Mouse (Mus musculus) lung, embryonic 16.5 days (tissue): ENCODE results near the gene Hnrnph2. TPM values are rescaled to one million over a fixed set of nuclear protein-coding genes. Genes with fewer than 3 reads are reported as not detected.

Experiments used
- ATAC-seq: fragments of 200-750 bp; cut with Nextera tagmentation; 2 replicates; pipeline ENCODE4 v1.8.0; 2017; ENCODE audit warnings: low read depth, mild to moderate bottlenecking, moderate library complexity
- H3K27ac ChIP-seq: fragments of 300-500 bp; sonication (generic); 2 replicates; pipeline ENCODE4 v1.5.1; 2014; ENCODE audit warnings: mild to moderate bottlenecking, control low read depth, low read length
- H3K27me3 ChIP-seq: fragments of 300-500 bp; sonication (generic); 2 replicates; pipeline ENCODE4 v1.6.1; 2014; ENCODE audit warnings: low read depth, low read length, mixed read lengths; ENCODE audit not compliant: control insufficient read depth, insufficient read depth
- H3K36me3 ChIP-seq: fragments of 300-500 bp; sonication (generic); 2 replicates; pipeline ENCODE4 v1.6.1; 2014; ENCODE audit warnings: low read length; ENCODE audit not compliant: control insufficient read depth, insufficient read depth
- H3K4me1 ChIP-seq: fragments of 300-500 bp; sonication (generic); replicated peaks from 2 replicates; pipeline ENCODE4 v1.6.1; 2014; ENCODE audit warnings: low read length, mixed read lengths; ENCODE audit not compliant: control insufficient read depth, insufficient read depth
- H3K4me2 ChIP-seq: fragments of 300-500 bp; sonication (generic); 2 replicates; pipeline ENCODE4 v1.6.1; 2014; ENCODE audit warnings: low read depth, low read length, control low read depth
- H3K4me3 ChIP-seq: fragments of 300-500 bp; sonication (generic); 2 replicates; pipeline ENCODE4 v1.5.1; 2014; ENCODE audit warnings: mild to moderate bottlenecking, low read length, control low read depth
- H3K9ac ChIP-seq: fragments of 300-500 bp; sonication (generic); 2 replicates; pipeline ENCODE4 v1.6.1; 2014; ENCODE audit warnings: low read length, control low read depth
- H3K9me3 ChIP-seq: fragments of 300-500 bp; sonication (generic); 2 replicates; pipeline ENCODE4 v1.6.1; 2016; ENCODE audit warnings: low read length; ENCODE audit not compliant: control insufficient read depth
- WGBS: fragments of 180-500 bp; shearing (Covaris S2); extraction: QIAGEN DNeasy Blood & Tissue Kit; methylation state at CpG from one replicate; pipeline ENCODE4 v1.1.7; 2014; 5-methylcytosine and 5-hydroxymethylcytosine counted together
- polyA plus RNA-seq: library from polyadenylated mRNA; unstranded; fragments of >200 nt; fragmentation: Nextera tagmentation; extraction: Ambion mirVana; gene quantifications from 2 replicates; pipeline ENCODE4 v1.2.1, GENCODE M21; 2015

The Hnrnph2 gene
- polyA plus RNA-seq, 1 experiment from 2014 or later, result 172 TPM

- no peak overlapping the region for H3K9ac ChIP-seq
- H3K4me2 ChIP-seq, result no peak overlapping the region
- H3K27me3 ChIP-seq, result no peaks in the 10 kb centered on the region
- no peak for ATAC-seq
- H3K4me3 ChIP-seq, result no peak overlapping the region
- H3K36me3 ChIP-seq, result no peaks in the 10 kb centered on the region
- WGBS, result 91% methylated on average over 5 of the region's 5 CpGs
- no peak overlapping the region for H3K27ac ChIP-seq
- no peaks in the 10 kb centered on the region for H3K4me1 ChIP-seq
- H3K9me3 ChIP-seq, result no peaks in the 10 kb centered on the region
These were observed 31.7 kb downstream of the Hnrnph2 start for GRCm38 (mm10) chrX:134632710-134633109.

DNA sequence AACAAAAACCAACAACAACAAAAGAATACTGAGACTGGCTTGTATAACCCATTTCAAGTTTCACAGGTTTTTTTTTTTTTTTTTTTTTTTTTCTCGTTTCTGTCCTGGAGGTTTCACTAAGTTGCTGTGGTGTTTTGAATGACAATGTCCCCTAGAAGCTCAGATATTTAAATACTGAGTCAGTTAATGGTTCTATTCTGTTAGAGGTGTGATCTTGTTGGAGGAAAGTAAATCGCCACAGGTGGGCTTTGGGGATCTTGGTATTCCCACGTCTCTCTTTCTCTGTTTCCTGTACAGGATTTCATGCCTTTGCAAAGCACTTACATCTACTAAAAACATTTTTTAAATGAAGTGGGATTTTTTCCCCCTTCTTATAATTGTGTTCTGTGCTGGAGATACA is 34.1 kb downstream of the Hnrnph2 start:
- no peak for ATAC-seq
- H3K4me3 ChIP-seq, result no peak overlapping the region
- no peak overlapping the region for H3K9ac ChIP-seq
- H3K4me2 ChIP-seq, result no peak overlapping the region
- H3K36me3 ChIP-seq, result no peaks in the 10 kb centered on the region
- no peaks in the 10 kb centered on the region for H3K9me3 ChIP-seq
- no peak overlapping the region for H3K27ac ChIP-seq
- H3K4me1 ChIP-seq, result no peaks in the 10 kb centered on the region
- H3K27me3 ChIP-seq, result no peaks in the 10 kb centered on the region
- 65% methylated on average over 3 of the region's 3 CpGs for WGBS

GRCm38 (mm10) chrX:134635860-134636259 is 34.9 kb downstream of the Hnrnph2 start:
- H3K4me3 ChIP-seq, result no peak overlapping the region
- H3K9ac ChIP-seq, result no peak overlapping the region
- ATAC-seq, result peak; percentile 31; the same call in 1 of the 2 replicates
- 40% methylated on average over 3 of the region's 3 CpGs for WGBS
- peak overlapping the region; percentile 61 for H3K27ac ChIP-seq
- no peaks in the 10 kb centered on the region for H3K27me3 ChIP-seq
- H3K4me1 ChIP-seq, result no peaks in the 10 kb centered on the region
- no peak overlapping the region for H3K4me2 ChIP-seq
- H3K36me3 ChIP-seq, result no peaks in the 10 kb centered on the region
- no peaks in the 10 kb centered on the region for H3K9me3 ChIP-seq

DNA sequence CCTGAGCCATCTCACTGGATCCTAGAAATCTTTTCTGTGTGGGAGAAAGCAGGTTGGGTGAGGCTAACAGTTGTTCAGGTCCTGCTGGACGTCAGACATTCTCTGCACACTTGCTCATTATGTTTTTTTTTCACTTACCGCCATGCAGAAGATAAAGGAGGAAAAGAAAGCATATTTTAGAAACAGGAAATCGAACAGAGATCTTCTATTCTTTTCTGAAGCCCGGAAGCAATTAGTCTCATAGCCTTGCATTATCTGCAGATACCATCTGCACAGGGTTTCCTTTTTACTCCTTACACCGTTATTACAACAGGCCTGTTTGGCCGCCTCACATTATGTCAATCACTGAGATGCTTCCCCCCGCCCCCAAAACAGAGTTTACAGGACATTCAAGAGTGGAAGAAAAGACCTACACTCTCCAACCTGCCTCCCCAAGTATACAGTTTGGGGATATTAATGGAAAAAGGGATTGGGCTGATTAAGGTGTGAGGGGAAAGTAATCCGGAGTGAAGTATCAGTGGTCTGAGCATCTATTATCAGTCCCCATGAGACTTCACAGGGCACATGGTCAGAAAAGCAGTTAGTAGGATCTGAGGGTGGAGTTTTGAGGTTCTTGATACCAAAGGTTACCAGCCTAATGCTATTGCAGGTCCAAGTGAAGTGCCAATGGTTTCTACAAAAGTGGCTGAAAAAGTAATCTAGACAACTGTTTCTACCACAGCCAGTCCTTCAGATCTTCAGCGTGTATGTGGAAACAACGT is 40.2 kb downstream of the Hnrnph2 start:
- Histone ChIP-seq H3K27ac (peak overlapping the region; percentile 39), H3K4me1 (no peaks in the 10 kb centered on the region), H3K27me3 (no peaks in the 10 kb centered on the region), H3K9ac (no peak overlapping the region), H3K9me3 (no peaks in the 10 kb centered on the region), H3K36me3 (no peaks in the 10 kb centered on the region), H3K4me3 (no peak overlapping the region), H3K4me2 (no peak overlapping the region)
- peak; percentile 66 for ATAC-seq
- WGBS, result 53% methylated on average over 10 of the region's 10 CpGs

GRCm38 (mm10) chrX:134646338-134646737 is 45.4 kb downstream of the Hnrnph2 start:
- no peak overlapping the region for H3K4me2 ChIP-seq
- 87% methylated on average over 1 of the region's 1 CpGs for WGBS
- H3K27me3 ChIP-seq, result no peaks in the 10 kb centered on the region
- no peaks in the 10 kb centered on the region for H3K9me3 ChIP-seq
- ATAC-seq, result no peak
- H3K4me3 ChIP-seq, result no peak overlapping the region
- no peaks in the 10 kb centered on the region for H3K36me3 ChIP-seq
- no peaks in the 10 kb centered on the region for H3K4me1 ChIP-seq
- H3K27ac ChIP-seq, result no peak overlapping the region
- H3K9ac ChIP-seq, result no peak overlapping the region

DNA sequence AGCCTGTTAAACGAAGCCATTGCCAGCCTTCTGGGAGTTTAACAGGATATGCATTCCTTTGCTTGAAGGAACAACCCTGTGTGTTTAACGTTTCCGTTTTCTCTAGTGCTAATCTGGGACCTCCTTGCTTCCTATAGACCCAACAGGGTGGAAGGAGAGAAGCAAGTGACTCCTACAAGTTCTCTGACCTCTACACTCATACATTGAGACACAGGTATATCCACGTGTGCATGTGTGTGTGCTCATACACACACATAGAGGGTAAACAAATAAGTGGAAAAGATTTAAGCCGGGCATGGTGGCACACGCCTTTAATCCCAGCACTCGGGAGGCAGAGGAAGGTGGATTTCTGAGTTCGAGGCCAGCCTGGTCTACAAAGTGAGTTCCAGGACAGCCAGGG is 46.4 kb downstream of the Hnrnph2 start:
- no peak overlapping the region for H3K4me3 ChIP-seq
- H3K27ac ChIP-seq, result no peak overlapping the region
- H3K4me2 ChIP-seq, result no peak overlapping the region
- WGBS, result 64% methylated on average over 8 of the region's 8 CpGs
- H3K9ac ChIP-seq, result no peak overlapping the region
- ATAC-seq, result no peak
- no peaks in the 10 kb centered on the region for H3K4me1 ChIP-seq
- no peaks in the 10 kb centered on the region for H3K27me3 ChIP-seq
- H3K36me3 ChIP-seq, result no peaks in the 10 kb centered on the region
- H3K9me3 ChIP-seq, result no peaks in the 10 kb centered on the region

DNA sequence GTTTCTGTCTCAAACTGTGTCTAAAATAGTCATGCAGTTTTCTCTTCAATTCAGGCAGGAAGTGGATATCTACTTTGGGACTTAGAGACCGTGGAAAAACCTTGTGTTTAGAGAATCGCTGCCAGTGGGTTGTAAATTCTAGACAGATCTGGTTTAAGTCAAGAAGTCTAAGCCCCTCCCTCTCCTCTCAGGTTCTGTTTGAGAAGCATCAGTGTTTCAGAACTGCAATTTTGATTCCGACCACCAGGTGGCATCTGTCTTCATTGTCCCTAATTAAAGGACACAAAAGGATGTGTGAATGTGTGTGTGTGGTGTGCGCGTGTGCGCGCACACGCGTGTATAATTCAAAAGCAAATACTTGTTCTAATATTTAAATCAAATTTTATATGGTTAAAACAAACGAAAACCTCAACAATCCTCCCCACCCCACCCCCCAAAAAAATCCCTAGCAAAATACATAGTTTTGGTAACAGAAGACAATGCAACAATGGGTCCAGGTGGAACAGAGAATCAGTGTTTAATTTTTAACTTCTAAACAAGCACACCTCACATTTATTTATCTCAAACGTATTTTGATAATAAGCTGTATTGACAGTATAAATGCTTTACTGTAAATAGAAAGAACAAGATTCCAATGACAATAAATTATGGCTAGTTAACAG is 47.2 kb downstream of the Hnrnph2 start:
- Histone ChIP-seq H3K9ac (no peak overlapping the region), H3K4me1 (no peaks in the 10 kb centered on the region), H3K27ac (no peak overlapping the region), H3K4me3 (no peak overlapping the region), H3K4me2 (0 out of 2 replicates have a peak overlapping the region, but pooled peaks have one; percentile 4), H3K36me3 (no peaks in the 10 kb centered on the region), H3K9me3 (no peaks in the 10 kb centered on the region), H3K27me3 (no peaks in the 10 kb centered on the region)
- peak; percentile 71; the same call in 1 of the 2 replicates for ATAC-seq
- 23% methylated on average over 11 of the region's 11 CpGs for WGBS

- Histone ChIP-seq H3K4me2 (no peak overlapping the region), H3K9ac (no peak overlapping the region), H3K36me3 (no peaks in the 10 kb centered on the region), H3K27me3 (no peaks in the 10 kb centered on the region), H3K4me1 (no peaks in the 10 kb centered on the region), H3K27ac (no peak overlapping the region), H3K9me3 (no peaks in the 10 kb centered on the region), H3K4me3 (no peak overlapping the region)
- ATAC-seq, result no peak
- WGBS, result 58% methylated on average over 1 of the region's 1 CpGs
These were observed 51.1 kb downstream of the Hnrnph2 start for GRCm38 (mm10) chrX:134652061-134652460.
